Mouse (Mus musculus) limb, embryonic 13.5 days (tissue): Measurements from ENCODE around the gene Atp2c2. TPM values are rescaled to one million over a fixed set of nuclear protein-coding genes. Genes with fewer than 3 reads are reported as not detected.

Experiments
- ATAC-seq: fragments of 200-750 bp; cut with Nextera tagmentation; 2 replicates; pipeline ENCODE4 v1.8.0; 2017; ENCODE audit warnings: low read depth, moderate number of reproducible peaks, moderate TSS enrichment; ENCODE audit not compliant: low FRiP score
- H3K27ac ChIP-seq: fragments of 300-500 bp; sonication (generic); 2 replicates; pipeline ENCODE4 v1.5.1; 2015; ENCODE audit warnings: inconsistent platforms, mild to moderate bottlenecking, moderate library complexity
- H3K27me3 ChIP-seq: fragments of 300-500 bp; sonication (generic); 2 replicates; pipeline ENCODE4 v1.6.1; 2015; ENCODE audit warnings: mild to moderate bottlenecking, inconsistent platforms
- H3K36me3 ChIP-seq: fragments of 300-500 bp; sonication (generic); 2 replicates; pipeline ENCODE4 v1.6.1; 2015; ENCODE audit warnings: inconsistent platforms, mild to moderate bottlenecking, moderate library complexity
- H3K4me1 ChIP-seq: fragments of 300-500 bp; sonication (generic); 2 replicates; pipeline ENCODE4 v1.6.1; 2015; ENCODE audit warnings: inconsistent platforms
- H3K4me2 ChIP-seq: fragments of 300-500 bp; sonication (generic); replicated peaks from 2 replicates; pipeline ENCODE4 v1.6.1; 2015; ENCODE audit warnings: inconsistent platforms, mild to moderate bottlenecking, moderate library complexity
- H3K4me3 ChIP-seq: fragments of 300-500 bp; sonication (generic); 2 replicates; pipeline ENCODE4 v1.5.1; 2015; ENCODE audit warnings: moderate library complexity, mild to moderate bottlenecking, inconsistent platforms
- H3K9ac ChIP-seq: fragments of 300-500 bp; sonication (generic); 2 replicates; pipeline ENCODE4 v1.6.1; 2015; ENCODE audit warnings: mild to moderate bottlenecking, inconsistent platforms
- H3K9me3 ChIP-seq: fragments of 300-500 bp; sonication (generic); 2 replicates; pipeline ENCODE4 v1.6.1; 2016; ENCODE audit warnings: inconsistent platforms
- WGBS: fragments of 180-500 bp; shearing (Covaris S2); methylation state at CpG from one replicate; pipeline ENCODE4 v1.1.7; 2015; 5-methylcytosine and 5-hydroxymethylcytosine counted together
- polyA plus RNA-seq: library from polyadenylated mRNA; unstranded; fragments of >200 nt; fragmentation: Nextera tagmentation; extraction: Ambion mirVana; gene quantifications from 2 replicates; pipeline ENCODE4 v1.2.1, GENCODE M21; 2015

The Atp2c2 gene
- polyA plus RNA-seq, 1 experiment from 2014 or later: 2.6 TPM

- peak overlapping the region; percentile 89 for H3K4me2 ChIP-seq
- ATAC-seq: peak; percentile 4; the same call in 1 of the 2 replicates
- WGBS: 24% methylated on average over 14 of the region's 14 CpGs
- H3K4me3 ChIP-seq: peak overlapping the region; percentile 64; the same call in 1 of the 2 replicates
- H3K36me3 ChIP-seq: no peaks in the 10 kb centered on the region
- H3K27me3 ChIP-seq: no peaks in the 10 kb centered on the region
- peak overlapping the region; percentile 22; the same call in 1 of the 2 replicates for H3K27ac ChIP-seq
- peaks cover 18% of the 10 kb centered on the region for H3K4me1 ChIP-seq
- no peaks in the 10 kb centered on the region for H3K9me3 ChIP-seq
- H3K9ac ChIP-seq: no peak overlapping the region
Observed at GRCm38 (mm10) chr8:119779013-119779737, 79.4 kb downstream of the Atp2c2 start.

- no peak for ATAC-seq
- 83% methylated on average over 9 of the region's 9 CpGs for WGBS
- Histone ChIP-seq H3K36me3 (no peaks in the 10 kb centered on the region), H3K4me2 (no peak overlapping the region), H3K9ac (no peak overlapping the region), H3K9me3 (no peaks in the 10 kb centered on the region), H3K27ac (no peak overlapping the region), H3K4me1 (peaks cover 18% of the 10 kb centered on the region), H3K27me3 (no peaks in the 10 kb centered on the region), H3K4me3 (no peak overlapping the region)
Observed at GRCm38 (mm10) chr8:119780402-119781049, 80.7 kb downstream of the Atp2c2 start.

- Histone ChIP-seq H3K4me2 (no peak overlapping the region), H3K9ac (no peak overlapping the region), H3K36me3 (no peaks in the 10 kb centered on the region), H3K9me3 (no peaks in the 10 kb centered on the region), H3K27ac (no peak overlapping the region), H3K4me1 (peaks cover 23% of the 10 kb centered on the region), H3K27me3 (no peaks in the 10 kb centered on the region), H3K4me3 (no peak overlapping the region)
- WGBS: 66% methylated on average over 4 of the region's 4 CpGs
- no peak for ATAC-seq
Observed at GRCm38 (mm10) chr8:119781086-119781840, 81.5 kb downstream of the Atp2c2 start.

- no peak overlapping the region for H3K9ac ChIP-seq
- no peaks in the 10 kb centered on the region for H3K9me3 ChIP-seq
- H3K4me2 ChIP-seq: no peak overlapping the region
- H3K4me3 ChIP-seq: no peak overlapping the region
- H3K27me3 ChIP-seq: no peaks in the 10 kb centered on the region
- H3K27ac ChIP-seq: no peak overlapping the region
- 7% methylated on average over 5 of the region's 5 CpGs for WGBS
- peaks cover 14% of the 10 kb centered on the region for H3K4me1 ChIP-seq
- no peak for ATAC-seq
- H3K36me3 ChIP-seq: no peaks in the 10 kb centered on the region
Observed at GRCm38 (mm10) chr8:119782715-119783114, 82.9 kb downstream of the Atp2c2 start.

GRCm38 (mm10) chr8:119783579-119783978, 83.8 kb downstream of the Atp2c2 start:
- no peak overlapping the region for H3K4me3 ChIP-seq
- H3K4me2 ChIP-seq: no peak overlapping the region
- H3K9me3 ChIP-seq: no peaks in the 10 kb centered on the region
- no peaks in the 10 kb centered on the region for H3K36me3 ChIP-seq
- H3K9ac ChIP-seq: no peak overlapping the region
- H3K27ac ChIP-seq: no peak overlapping the region
- 70% methylated on average over 6 of the region's 6 CpGs for WGBS
- no peak for ATAC-seq
- no peaks in the 10 kb centered on the region for H3K27me3 ChIP-seq
- peaks cover 11% of the 10 kb centered on the region for H3K4me1 ChIP-seq

- H3K4me1 ChIP-seq: peaks cover 6% of the 10 kb centered on the region; the same call in 1 of the 2 replicates
- H3K27me3 ChIP-seq: no peaks in the 10 kb centered on the region
- no peak overlapping the region for H3K4me3 ChIP-seq
- no peak for ATAC-seq
- H3K9ac ChIP-seq: no peak overlapping the region
- WGBS: 41% methylated on average over 9 of the region's 9 CpGs
- no peaks in the 10 kb centered on the region for H3K9me3 ChIP-seq
- no peak overlapping the region for H3K4me2 ChIP-seq
- H3K36me3 ChIP-seq: no peaks in the 10 kb centered on the region
- no peak overlapping the region for H3K27ac ChIP-seq
Observed at GRCm38 (mm10) chr8:119784141-119784574, 84.3 kb downstream of the Atp2c2 start.

- H3K4me1 ChIP-seq: peaks cover 6% of the 10 kb centered on the region; the same call in 1 of the 2 replicates
- H3K4me3 ChIP-seq: no peak overlapping the region
- no peak overlapping the region for H3K27ac ChIP-seq
- H3K36me3 ChIP-seq: no peaks in the 10 kb centered on the region
- H3K9ac ChIP-seq: no peak overlapping the region
- no peaks in the 10 kb centered on the region for H3K9me3 ChIP-seq
- WGBS: 78% methylated on average over 7 of the region's 7 CpGs
- H3K27me3 ChIP-seq: no peaks in the 10 kb centered on the region
- no peak for ATAC-seq
- H3K4me2 ChIP-seq: no peak overlapping the region
Observed at GRCm38 (mm10) chr8:119784676-119785075, 84.9 kb downstream of the Atp2c2 start.

- Histone ChIP-seq H3K9ac (no peak overlapping the region), H3K27me3 (no peaks in the 10 kb centered on the region), H3K4me2 (no peak overlapping the region), H3K4me3 (no peak overlapping the region), H3K27ac (no peak overlapping the region), H3K9me3 (no peaks in the 10 kb centered on the region), H3K36me3 (no peaks in the 10 kb centered on the region), H3K4me1 (peaks cover 7% of the 10 kb centered on the region; the same call in 1 of the 2 replicates)
- no peak for ATAC-seq
- WGBS: 42% methylated on average over 18 of the region's 18 CpGs
Observed at GRCm38 (mm10) chr8:119785764-119786405, 86.1 kb downstream of the Atp2c2 start.

- Histone ChIP-seq H3K4me2 (no peak overlapping the region), H3K4me1 (peaks cover 12% of the 10 kb centered on the region), H3K27ac (no peak overlapping the region), H3K9me3 (no peaks in the 10 kb centered on the region), H3K9ac (no peak overlapping the region), H3K36me3 (no peaks in the 10 kb centered on the region), H3K4me3 (no peak overlapping the region), H3K27me3 (no peaks in the 10 kb centered on the region)
- 69% methylated on average over 3 of the region's 3 CpGs for WGBS
- ATAC-seq: no peak
Observed at GRCm38 (mm10) chr8:119786871-119787270, 87.1 kb downstream of the Atp2c2 start.

- ATAC-seq: no peak
- H3K27ac ChIP-seq: no peak overlapping the region
- WGBS: 47% methylated on average over 4 of the region's 4 CpGs
- no peaks in the 10 kb centered on the region for H3K9me3 ChIP-seq
- H3K4me1 ChIP-seq: peaks cover 15% of the 10 kb centered on the region
- H3K4me2 ChIP-seq: no peak overlapping the region
- H3K27me3 ChIP-seq: no peaks in the 10 kb centered on the region
- H3K9ac ChIP-seq: no peak overlapping the region
- no peak overlapping the region for H3K4me3 ChIP-seq
- no peaks in the 10 kb centered on the region for H3K36me3 ChIP-seq
Observed at GRCm38 (mm10) chr8:119787341-119787740, 87.5 kb downstream of the Atp2c2 start.

GRCm38 (mm10) chr8:119788607-119789381, 89.0 kb downstream of the Atp2c2 start:
- Histone ChIP-seq H3K4me3 (no peak overlapping the region), H3K4me2 (no peak overlapping the region)
- 76% methylated on average over 8 of the region's 9 CpGs for WGBS

More at GRCm38 (mm10) chr8:119788607-119789381, 89.0 kb downstream of the Atp2c2 start:
- peaks cover 15% of the 10 kb centered on the region for H3K4me1 ChIP-seq
- H3K36me3 ChIP-seq: no peaks in the 10 kb centered on the region
- no peak overlapping the region for H3K27ac ChIP-seq
- no peak for ATAC-seq
- no peak overlapping the region for H3K9ac ChIP-seq
- no peaks in the 10 kb centered on the region for H3K27me3 ChIP-seq
- no peaks in the 10 kb centered on the region for H3K9me3 ChIP-seq
